Mouse (Mus musculus): ENCODE results near the gene Hic1. TPM values are rescaled to one million over a fixed set of nuclear protein-coding genes. Genes with fewer than 3 reads are reported as not detected.

Hic1 gene
- polyA plus RNA-seq (2014; fragmentation: Illumina TruSeq; extraction: RNeasy Lipid Tissue Mini Kit (QIAGEN cat#74804); ENCODE audit: low read depth, low replicate concordance): not detected

DNA sequence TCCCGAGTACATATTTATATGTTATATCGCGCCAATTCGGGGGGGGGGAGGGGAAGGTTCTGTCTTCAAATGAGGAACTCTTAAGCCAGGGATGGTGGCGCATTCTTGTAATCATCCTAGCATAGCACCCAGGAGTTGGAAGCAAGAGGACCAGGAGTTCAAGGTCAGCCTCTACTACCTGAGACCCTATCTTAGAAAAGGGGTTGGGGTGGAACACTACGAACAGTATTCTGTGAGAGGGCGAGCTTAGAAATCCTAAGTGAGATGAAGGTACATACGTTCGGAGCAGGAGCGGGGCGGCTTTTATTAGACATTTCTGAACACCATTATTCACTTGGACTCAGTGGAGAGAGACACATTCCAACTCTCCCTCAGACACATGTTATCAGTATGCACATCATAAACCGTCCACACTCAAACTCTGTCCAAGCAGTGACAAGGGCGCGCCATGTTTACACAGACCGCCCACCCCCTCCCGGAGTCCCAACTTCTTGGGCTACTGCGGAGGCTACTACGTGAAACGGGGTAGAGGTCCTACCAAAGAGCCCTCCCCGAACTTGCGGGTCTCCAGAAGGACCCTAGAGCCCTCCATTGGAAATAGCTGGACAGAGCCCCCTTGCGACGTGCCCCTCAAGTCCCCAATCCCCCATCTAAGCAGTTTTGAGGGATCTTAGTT lies at the start of gene Hic1:
TSS of gene Hic1 (minus strand) at position 115 of the 676 bp plus-strand sequence.

DNA sequence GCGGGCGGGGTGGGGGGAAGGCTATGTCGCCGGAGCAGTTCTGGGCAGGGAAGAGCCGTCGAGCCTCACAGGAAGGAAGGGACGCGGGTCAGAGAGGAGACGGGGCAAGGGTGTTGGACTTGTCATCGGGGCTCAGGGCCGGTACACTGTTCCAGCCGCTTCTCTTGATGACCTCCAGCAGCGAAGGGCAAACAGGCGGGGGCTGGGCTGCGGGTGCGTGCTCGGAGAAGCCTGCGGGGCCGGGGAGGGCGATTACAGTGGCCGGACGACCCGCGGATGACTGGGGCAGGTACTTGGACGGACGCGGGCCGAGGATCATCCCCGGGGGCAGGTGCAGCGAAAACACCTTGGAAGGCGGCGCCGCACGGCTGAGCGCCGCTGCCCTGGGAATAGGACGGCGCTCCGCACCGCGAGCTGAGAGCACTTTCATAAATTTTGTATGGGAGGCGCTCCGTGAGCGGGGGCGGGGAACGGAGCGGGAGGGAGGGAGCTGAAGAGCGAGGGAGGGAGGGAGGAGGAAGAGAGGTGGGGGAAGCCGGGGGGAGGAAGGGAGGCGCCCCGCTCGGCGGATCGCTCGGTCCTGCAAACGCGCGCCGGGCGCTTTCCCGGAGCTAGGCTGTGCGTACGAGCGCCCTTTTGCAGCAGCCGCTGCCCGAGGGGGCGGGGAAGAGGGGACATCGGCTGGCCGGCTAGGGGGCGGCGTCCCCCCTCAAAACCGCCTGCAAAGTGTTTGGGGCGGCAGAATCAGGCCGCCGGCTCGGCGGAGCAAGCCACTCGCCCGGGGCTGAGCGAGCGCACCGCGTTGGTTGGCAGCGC lies 24.1 kb upstream of the Hic1 start, which contains the start of gene Rtn4rl1:
TSS of gene Rtn4rl1 (plus strand) at position 528 of the 816 bp plus-strand sequence.

DNA sequence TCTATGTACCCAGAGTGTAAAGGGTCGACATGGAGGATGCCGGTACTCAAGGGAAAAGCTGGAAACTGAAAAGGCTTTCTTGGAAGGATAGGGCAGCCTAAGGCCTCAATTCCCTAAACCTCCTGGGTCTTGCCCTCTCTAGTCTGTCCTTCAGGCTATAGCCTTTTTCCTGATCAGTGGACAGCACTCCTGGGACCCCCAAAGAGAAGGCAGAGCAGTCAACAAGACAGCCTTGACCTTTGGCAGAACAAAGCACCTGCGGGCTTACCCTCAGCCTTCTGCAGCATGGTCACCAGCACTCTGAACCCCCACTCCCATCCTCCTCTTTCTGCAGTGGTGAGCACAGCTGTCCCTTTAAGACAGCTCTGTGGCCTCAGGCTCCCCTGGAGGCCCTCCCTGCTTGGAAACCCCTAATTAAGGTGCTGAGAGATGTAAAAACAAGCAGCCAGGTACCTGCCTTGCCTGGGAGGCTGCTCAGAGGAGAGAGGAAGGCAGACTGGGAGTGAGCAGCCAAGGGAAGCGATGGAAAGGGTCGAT lies 21.7 kb upstream of the Hic1 start, which contains the start of gene Dph1:
TSS of gene Dph1 (minus strand) at position 337 of the 537 bp plus-strand sequence.

DNA sequence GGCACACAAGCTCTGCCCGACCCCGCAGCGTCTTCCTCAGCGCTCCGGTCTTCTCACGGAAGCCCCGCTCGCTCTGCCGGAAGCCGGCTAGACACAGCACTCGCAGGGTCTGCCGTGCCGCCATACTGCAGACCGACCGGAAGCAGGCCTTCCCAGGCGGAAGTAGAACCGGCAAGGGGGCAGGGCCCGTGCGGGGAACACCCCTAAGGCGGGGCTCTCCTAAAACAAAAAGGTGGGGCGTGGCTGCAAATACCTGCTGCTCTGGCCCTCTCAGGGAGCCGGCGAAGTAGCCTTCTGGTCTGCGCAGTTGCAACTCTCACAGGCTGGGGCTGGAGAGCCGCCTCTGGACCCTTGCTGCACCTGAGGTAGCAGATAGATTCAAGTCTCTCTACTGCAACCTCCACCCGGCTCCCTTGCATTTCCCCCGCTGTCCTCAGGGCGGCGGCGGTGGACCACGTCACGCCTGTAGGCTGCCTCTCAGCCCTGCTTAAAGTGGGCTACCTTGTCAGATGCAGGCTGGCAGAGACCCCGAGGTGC lies 9.4 kb upstream of the Hic1 start, which contains the start of gene Ovca2:
TSS of gene Ovca2 (minus strand) at position 164 of the 537 bp plus-strand sequence.

Other genes starting within 250 kb of the Hic1 start
- 6.3 TPM for gene Smg6, start 243.7 kb downstream of the Hic1 start, polyA plus RNA-seq (2014; fragmentation: Illumina TruSeq; extraction: RNeasy Lipid Tissue Mini Kit (QIAGEN cat#74804); ENCODE audit: low read depth, low replicate concordance)
- gene Srr, start 243.6 kb downstream of the Hic1 start, polyA plus RNA-seq (2014; fragmentation: Illumina TruSeq; extraction: RNeasy Lipid Tissue Mini Kit (QIAGEN cat#74804); ENCODE audit: low read depth, low replicate concordance): 120 TPM
- gene Ovca2, start 9.3 kb upstream of the Hic1 start, polyA plus RNA-seq (2014; fragmentation: Illumina TruSeq; extraction: RNeasy Lipid Tissue Mini Kit (QIAGEN cat#74804); ENCODE audit: low read depth, low replicate concordance): 10.2 TPM
- 3.1 TPM for gene Dph1, start 21.7 kb upstream of the Hic1 start, polyA plus RNA-seq (2014; fragmentation: Illumina TruSeq; extraction: RNeasy Lipid Tissue Mini Kit (QIAGEN cat#74804); ENCODE audit: low read depth, low replicate concordance)
- gene Rtn4rl1, start 24.3 kb upstream of the Hic1 start, polyA plus RNA-seq (2014; fragmentation: Illumina TruSeq; extraction: RNeasy Lipid Tissue Mini Kit (QIAGEN cat#74804); ENCODE audit: low read depth, low replicate concordance): 2.3 TPM
- 17.9 TPM for gene Rpa1, start 178.8 kb upstream of the Hic1 start, polyA plus RNA-seq (2014; fragmentation: Illumina TruSeq; extraction: RNeasy Lipid Tissue Mini Kit (QIAGEN cat#74804); ENCODE audit: low read depth, low replicate concordance)
- 1.7 TPM for gene Smyd4, start 178.9 kb upstream of the Hic1 start, polyA plus RNA-seq (2014; fragmentation: Illumina TruSeq; extraction: RNeasy Lipid Tissue Mini Kit (QIAGEN cat#74804); ENCODE audit: low read depth, low replicate concordance)

Data from liver, adult 10 weeks (tissue).